Mouse (Mus musculus) adrenal gland, adult (tissue): ENCODE measurements at regions not wholly inside any gene's neighbourhood (a gene's known extent, or its start where the extent isn't known, plus 50 kb on each side); places are given as distances from the start of the nearest gene placed in this dataset.

Experiments
- DNase-seq, 2 experiments: peaks; one replicate each; pipeline ENCODE4 v3.0.0; 2022 to 2023; ENCODE audit warnings: low spot score in 1 of 2; ENCODE audit not compliant: inconsistent age in 2 of 2

DNA sequence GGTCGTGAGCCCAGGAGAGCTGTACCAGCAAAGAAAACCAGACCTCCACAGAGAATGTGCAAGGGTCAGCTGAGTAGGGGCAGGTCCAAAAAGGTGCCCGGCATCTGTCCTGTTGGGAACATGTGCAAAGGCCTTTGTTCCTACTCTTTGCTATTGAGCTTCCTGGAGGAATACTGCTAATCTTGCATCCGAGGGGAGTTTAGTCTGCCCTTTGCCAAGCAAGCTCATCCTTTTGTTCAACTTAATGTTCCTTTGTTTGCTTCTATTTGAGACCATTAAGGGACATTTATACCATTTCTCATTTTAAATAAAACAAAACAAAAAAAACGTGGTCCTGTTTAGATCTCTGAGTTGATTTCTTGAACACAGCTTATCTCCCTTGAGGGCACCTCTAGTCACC, 166.6 kb downstream of the Dact1 start:
- no peak for DNase-seq

DNA sequence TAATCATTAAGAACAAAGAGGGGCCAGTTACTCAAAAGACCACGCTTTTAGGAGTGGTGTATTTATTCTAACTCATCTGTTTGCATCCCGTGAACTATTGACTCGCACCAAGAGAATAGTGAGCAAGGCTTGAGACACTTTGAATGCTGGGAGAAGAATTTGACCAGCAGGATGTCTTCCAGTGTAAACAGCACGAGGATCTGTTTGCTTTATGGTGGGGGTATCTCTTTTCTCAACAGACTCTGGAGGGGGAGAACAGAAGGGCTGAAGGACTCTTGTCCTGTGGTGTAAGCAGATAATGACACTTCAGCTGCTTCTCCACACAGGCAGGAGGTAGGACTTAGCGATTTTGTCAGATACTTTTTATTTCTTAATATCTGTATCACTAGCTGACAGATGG, 168.0 kb downstream of the Dact1 start:
- no peak for DNase-seq

DNA sequence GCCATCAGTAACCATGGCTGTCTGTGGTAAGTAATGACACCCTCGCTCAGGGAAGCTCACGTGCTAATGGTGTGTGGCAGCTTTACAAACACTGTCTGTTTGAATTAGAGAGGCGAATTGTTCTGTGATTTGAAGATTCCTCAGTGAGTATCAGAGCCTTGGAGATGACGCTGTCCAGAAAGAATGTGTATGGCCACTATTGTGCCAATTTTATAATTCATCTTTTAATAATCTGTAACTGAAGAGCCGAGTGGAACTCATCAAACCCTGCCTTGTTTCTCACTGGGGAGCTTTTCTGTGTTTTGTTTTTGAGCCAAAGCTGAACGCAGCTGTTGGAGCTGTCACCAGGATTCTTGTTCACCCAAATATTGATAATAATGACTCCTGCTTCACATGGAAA, 171.7 kb downstream of the Dact1 start:
- no peak for DNase-seq

DNA sequence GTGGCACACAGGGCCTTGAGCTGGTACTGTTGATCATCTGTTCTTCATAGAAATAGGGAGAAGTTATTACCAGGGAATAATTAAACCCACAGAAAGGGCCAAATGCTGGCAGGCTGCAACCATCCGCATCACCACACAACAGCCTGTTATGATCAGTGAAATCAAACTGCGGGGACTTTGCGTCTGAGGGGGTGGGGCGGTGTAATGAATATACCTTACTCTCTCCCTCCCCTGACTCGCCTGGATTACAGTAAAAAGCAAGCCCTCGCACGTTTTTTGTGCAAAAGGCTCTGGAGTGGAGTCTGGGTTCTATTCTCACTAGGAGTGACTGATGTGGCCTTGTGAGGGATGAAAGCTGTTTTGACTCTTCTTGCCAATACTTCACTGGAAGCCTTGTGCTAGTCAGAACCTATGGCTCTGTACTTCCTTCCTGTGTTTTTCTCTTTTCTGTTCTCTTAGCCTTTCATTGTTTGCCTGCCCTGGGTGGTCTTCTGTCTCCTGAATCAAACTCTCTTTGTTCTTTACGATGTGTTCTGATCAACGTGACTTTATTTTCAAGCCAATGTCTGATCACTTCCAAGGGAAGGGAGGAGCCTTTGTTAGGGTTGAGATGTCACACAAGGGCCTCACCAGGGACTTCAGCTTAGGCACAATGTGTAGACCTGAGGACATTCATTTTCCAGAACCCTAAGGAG, 172.4 kb downstream of the Dact1 start:
- DNase-seq = no peak

DNA sequence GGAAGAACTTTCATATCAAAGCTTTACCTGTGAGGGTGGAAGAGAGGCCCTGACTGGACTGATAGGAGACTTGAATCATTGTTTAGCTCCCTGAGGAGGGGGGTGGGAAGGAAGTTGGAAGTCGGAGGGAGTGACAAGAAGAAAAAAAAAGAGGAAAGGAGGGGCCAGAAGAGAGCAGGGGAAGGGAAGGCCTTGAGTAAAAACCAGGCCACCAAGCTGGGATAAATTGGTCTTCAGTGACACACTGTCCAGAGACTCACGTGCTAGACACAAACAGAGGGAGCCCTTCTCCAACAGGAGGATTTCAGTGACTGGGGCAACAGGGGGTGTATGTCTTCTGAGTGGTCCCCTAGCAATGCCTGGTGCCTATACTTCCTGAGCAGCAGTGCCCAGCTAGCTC, 172.9 kb downstream of the Dact1 start:
- no peak for DNase-seq

DNA sequence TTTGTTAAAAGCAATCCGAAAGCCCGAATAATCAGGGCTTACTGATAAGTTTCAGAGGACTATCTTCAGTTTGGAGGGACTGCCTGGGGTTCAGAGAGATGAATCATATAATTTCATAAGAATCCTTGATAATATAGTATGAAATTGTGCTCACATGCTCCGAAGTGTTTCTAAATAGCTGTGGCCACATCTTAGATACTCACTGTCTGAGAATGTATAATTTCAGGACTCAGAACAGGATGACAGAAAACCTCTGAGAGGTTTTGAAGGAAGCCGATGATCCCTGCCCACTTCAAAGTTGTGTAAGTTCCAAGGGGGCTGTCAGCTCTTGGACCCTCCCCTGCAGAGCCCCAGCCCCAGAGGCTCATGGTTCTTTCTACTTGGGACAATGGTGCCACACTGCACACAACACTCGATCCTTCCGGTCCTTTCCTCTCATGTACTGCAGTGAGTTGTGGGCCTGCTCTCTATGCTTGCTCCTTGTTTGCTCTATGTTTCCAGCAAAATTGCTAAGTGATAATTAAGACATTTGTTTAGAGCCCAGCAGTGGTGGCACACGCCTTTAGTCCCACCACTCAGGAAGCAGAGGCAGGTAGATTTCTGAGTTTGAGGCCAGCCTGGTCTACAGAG, 174.0 kb downstream of the Dact1 start:
- DNase-seq = no peak

DNA sequence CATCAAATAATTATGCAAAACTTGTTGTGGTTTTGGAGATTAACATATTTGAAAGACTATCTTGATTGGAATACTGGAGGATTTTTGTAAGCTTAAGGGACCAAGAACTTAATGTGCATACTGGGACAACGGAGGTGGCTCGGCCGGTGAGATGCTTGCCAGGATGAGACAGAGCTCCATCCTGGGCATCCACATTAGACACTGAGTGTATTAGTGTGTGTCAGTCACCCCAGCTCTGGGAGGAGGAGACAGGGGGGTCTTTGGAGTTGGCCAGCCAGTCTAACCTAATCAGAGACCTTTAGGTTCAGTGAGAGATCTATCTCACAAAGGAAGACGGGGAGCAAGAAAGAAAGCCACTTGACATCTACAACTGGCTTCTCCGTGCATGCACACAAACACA, 174.6 kb downstream of the Dact1 start:
- DNase-seq = no peak

DNA sequence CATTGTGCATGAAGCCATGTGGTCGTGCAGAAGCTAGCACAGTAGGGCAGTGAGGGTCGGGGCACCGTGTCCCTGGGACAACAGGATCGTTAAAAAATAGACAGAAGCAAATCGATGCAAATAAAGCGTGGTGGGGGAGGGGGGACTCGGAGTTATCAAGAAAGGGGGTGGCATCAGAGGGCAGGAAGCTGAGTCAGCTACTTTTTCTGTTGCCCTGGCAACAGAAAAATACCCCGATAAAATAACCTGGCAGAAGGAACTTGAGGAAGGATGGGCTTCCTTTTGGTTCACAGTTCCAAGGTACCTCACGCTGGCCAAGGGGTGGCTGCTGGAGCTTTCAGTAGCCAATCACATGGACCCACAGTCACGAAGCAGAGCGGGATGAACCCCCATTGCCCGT, 176.4 kb downstream of the Dact1 start:
- no peak for DNase-seq

DNA sequence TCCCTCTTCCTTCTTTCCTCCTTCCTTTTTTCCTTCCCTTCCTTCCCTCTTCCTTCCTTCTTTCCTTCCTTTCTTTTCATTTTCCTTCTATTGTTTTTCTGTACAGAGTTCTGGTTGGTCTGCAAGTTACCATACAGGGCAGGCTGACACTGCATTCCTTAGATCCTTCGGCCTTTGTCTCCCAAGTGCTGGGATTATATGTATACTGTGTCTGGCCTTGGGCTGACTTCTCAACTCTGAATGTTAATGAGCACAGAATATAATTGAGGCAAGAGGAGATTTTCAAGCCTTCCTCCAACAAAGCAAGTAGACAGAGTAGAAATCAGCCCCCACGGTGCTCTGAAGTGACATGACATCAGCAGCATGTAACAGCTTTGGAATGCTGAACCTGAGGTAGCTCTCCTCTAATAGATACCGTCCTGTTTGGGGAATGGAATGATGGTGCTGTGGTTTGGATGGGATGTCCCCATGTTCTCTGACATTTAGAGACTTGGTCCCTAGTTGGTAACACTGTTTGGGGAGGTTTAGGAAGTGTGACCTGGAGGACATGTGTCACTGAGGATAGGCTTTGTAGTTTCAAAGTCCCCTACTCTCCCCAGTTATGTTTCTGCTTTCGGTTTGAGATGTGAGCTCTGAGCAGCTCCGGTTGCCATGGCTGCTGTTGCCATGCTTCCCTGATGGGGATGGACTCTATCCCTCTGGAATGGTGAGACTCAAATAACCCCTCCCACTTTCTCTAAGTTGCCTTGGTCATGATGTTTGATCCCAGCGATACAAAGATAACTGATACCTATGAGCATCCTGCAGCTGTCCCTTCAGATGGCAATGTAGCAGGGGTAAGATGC, 178.1 kb downstream of the Dact1 start:
- DNase-seq = no peak

DNA sequence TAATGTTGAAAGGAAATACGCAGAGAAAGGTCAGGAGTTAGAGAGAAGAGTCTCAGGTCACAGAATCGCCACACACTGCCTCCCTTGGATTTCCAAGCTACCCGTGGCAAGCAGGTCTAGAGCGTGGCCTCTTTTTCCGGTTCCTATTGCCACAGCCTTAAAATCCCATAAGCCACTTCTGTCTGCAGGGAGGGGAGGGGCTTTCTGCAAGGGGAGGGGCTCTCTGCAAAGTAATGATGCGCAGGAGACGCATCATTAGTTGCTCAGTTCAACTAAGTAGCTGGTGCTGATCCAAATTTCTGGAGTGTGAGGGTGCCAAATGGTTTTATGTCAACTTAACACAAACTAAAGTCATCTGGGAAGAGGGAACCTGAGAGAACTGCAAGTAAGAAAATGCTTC, 179.6 kb downstream of the Dact1 start:
- no peak for DNase-seq

DNA sequence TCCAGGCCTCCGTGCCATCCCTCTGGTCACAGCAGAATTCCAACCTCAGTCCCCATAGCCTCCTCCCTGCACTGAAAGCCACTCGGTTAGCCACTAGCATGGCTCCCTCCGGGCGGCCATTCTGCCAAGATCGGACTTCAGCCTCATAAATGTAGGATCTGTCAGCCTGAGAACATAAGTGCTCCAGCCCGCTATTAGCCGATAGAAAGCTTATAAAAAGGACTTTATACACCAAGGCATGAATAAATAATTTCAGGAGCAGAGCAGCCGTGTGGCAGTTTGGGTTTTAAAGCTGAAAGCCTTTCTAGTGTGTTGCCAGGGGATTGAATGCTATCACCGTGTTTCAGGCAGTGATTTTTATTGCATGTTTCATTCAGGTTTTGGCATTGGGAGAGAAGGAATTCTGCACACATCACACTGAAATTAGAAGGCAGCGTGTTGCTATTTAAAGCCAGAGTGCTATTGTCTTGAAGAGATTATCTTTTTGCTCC, 185.2 kb downstream of the Dact1 start:
- no peak for DNase-seq

DNA sequence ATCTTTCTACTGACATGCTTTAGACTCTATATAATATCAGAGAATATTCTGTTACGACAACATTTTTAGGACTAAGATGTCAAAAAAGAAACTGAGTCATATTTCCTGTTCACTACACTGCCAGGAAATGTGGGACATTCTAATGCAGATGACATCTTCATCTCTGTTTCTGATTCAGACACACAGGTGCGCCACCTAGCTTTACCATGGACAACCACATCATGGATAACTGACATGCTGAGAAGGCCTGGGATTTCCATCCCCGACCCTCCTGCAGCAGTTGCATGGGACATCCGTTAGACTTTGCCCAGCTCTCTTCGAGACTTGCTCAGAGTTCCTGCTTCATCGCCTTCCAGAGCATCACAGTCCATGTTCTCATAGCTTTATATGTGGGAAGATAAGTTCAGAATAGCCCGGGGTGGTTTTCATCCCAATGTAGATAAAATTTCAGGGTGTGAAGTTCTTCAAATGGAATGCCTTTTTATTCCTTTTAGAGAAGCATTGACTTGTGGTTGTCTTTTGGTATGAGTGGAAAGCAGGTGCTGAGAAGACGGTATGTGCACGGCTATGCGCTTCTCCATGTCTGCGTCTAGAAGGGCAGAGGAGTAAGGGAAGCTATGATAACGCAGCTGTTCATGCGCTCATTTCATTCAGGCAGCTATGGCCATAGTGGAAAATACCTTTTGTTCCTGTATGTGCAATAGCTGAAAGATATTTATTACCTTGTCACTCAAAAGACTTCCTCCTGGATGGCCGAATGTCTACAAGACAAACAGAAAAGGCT, 188.8 kb downstream of the Dact1 start:
- DNase-seq = peak; percentile 12 to 68

DNA sequence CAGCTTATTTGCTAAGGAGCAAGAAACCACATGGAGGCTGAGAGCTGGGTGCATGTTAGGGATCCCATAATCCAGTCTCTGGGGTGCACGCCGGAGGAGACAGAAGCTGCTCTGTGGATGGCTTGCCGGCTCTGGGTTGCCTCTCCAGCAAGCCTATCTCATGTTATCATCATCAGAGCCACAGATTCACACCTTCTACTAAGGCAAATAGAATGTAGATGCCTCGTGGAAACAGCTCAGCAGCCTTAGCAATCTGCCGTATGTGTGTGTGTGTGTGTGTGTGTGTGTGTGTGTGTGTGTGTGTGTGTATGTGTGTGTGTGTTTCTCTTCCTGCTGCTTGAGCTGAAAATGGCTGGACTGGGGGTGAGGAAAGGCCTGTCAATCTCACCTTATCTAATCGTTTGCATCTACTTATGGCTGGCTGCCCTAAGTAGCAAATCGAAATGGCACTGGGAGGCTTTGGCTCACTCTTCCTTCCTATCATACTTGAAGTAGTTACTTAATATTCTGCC, 191.7 kb downstream of the Dact1 start:
- DNase-seq = no peak

DNA sequence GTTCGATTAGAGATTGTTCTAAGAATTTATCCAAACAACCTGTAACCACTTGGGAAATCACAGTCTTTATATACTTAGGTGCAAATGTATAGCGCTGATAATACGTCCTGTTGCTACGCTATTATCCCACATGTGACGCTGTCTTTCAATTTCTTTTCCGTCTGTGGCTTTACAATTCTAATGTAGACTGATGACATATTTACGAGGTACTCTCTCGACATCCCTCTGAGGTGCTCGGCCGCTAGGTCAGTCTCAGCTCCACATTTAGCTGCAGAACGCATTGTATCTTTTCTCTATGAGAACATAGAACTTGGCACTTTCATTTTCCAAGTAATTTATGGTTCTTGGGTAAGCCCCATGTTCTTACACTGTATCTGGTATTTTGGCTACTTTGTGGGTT, 193.6 kb downstream of the Dact1 start:
- no peak for DNase-seq

DNA sequence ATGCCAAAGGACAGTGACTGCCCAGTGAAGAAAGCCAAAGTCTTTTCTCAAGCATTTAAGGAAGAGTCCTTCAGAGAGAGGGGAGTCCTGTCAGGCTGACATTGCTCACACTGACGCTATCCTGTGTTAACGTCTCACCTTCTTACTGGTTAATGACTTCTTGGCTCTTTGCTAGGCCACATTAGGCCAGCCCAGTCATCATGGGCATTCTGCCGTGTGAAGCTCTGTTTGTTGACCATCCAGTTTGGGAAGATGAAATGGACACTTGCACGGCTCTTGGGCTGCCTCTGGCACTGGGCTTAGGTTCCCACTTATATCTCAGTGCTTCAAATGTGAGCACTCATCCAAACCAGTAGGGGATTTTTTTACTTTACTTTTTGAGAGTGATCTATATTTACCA, 196.5 kb downstream of the Dact1 start:
- no peak for DNase-seq

DNA sequence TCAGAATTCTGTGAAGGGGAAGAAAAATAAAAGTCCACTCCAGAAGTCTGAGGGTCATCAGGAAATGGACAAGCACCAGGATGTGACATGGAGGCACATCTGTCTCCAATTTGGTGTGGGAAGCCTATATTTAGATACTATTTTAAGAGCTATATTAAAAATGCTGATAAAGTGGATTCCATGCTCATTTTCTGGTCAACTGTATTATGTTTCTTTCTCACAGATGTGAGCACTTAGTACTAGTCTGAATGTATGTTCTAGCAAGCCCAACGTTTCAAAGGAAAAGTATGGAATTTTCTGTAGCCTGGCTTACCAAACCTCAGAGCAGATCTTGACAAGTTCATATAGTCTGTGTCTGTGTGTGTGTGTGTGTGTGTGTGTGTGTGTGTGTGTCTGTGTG, 197.0 kb downstream of the Dact1 start:
- no peak for DNase-seq

DNA sequence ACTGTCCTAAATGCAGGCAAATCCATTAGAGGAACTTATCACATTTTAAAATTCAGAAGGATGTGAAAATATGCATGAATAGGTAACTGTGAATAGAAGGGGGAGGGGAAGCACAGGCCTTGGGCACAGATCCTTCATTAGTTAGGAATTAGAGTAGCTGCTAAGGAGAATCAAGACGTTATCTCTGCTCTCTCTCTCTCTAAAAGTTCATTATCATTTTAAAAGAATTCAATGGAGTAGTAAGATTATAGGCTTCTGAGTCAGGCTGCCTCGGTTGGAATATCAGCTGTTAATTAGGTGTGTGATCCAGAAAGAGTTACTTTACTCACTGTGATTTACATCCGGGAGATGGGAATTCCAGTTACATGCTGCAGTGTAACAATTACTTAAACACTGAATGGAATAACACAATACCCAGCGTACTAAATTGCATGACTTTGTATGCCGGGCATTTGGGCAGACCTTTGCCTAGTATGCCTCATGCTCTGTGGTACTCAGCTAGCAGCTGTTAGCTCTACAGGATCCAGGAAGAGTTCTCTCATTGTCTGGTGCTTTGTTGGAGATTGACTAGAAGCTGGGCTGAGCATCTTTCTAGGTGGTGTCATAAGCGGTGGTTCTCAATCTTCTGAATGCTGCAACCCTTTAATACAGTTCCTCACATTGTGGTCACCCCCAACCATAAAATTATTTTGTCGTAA, 203.4 kb downstream of the Dact1 start:
- no peak for DNase-seq

DNA sequence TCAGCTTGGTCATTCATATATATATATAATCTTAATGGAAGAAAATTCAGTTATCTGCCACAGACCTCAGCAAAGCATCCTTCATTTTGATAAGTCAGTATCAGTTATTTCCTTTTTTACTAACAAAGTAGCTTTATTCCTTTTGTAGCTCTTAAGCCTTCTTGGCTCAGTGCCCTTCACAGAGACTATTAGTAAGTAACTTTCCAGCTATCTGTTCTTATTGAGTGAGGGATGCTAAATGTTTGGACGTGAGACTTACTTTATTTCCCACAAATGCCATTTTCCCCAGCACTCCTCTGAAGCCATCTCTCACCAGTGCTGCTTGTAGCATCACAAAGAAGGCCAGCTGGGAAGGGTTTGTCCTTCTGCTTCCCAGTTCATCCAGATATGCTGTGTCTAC, 209.8 kb downstream of the Dact1 start:
- DNase-seq = no peak

DNA sequence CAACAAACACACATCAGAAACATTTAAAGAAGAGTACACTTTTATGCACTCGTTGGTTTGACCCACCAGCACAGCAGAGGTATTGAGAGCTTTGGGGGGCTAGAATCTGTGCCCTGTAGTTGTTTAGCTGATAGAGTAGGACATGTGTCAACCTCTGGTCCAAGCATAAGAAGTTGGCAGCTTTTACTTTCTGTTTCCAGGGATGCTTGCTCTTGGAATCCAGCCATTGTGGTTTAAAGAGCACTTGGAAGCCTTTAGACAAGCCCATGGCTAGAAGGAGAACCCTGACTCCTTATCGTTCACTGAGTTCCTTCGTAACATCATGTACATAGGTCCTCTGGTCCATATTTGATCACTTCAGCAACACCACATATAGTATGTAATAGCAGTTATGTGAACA, 212.3 kb downstream of the Dact1 start:
- peak in 1 of 2 experiments; percentile 40 for DNase-seq

DNA sequence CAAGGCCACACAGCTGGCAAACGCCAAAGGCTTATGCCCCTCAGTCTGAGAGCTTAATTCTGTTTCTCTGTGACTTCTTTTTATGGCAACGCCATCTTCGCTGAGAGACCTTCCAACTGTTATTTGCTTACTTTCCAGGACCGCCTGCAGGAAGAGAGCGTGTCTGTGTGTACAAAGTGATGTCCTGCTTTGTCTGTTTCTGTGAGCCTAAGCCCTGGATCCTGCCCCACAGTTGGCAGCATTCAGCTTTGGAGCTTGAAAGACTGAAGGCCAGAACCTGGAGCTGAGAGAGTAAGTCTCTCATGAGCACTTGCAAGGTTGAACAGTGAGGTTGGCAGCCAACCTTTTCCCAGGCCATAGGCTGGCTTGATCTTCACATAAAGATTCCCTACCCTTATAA, 212.8 kb downstream of the Dact1 start:
- DNase-seq = peak in 1 of 2 experiments; percentile 44
